Mouse (Mus musculus) leukemia stem cell, adult 10-12 weeks (primary cell): ENCODE data around the gene Olfr190. TPM values are rescaled to one million over a fixed set of nuclear protein-coding genes. Genes with fewer than 3 reads are reported as not detected.

ENCODE experiments used
- polyA plus RNA-seq: library from polyadenylated mRNA; stranded (reverse); fragments of >175 nt; gene quantifications from 2 replicates; pipeline ENCODE4 v1.2.3, GENCODE M21; 2012; ENCODE audit warnings: low replicate concordance

The Olfr190 gene
- not detected in 2 replicates for polyA plus RNA-seq

GRCm38 (mm10) chr16:59077905-59078304 lies at the start of gene Olfr190:
TSS of gene Olfr190 (minus strand) at chr16:59078005.

GRCm38 (mm10) chr16:59120969-59121368 lies 43.2 kb upstream of the Olfr190 start, which contains the start of gene Olfr194:
TSS of gene Olfr194 (minus strand) at chr16:59121069.

GRCm38 (mm10) chr16:59111781-59112180 lies 34.0 kb upstream of the Olfr190 start, which contains the start of gene Olfr193:
TSS of gene Olfr193 (minus strand) at chr16:59111881.

GRCm38 (mm10) chr16:59089722-59090121 lies 11.9 kb upstream of the Olfr190 start, which contains the start of gene Olfr191:
TSS of gene Olfr191 (minus strand) at chr16:59089822.

GRCm38 (mm10) chr16:59039710-59040109 lies 38.1 kb downstream of the Olfr190 start, which contains the start of gene Olfr187:
TSS of gene Olfr187 (minus strand) at chr16:59039767.

GRCm38 (mm10) chr16:59030191-59030590 lies 47.6 kb downstream of the Olfr190 start, which contains the start of gene Olfr186:
TSS of gene Olfr186 (minus strand) at chr16:59030291.

Other genes starting within 250 kb of the Olfr190 start
- gene Olfr177, start 203.2 kb downstream of the Olfr190 start, polyA plus RNA-seq = not detected in 2 replicates
- gene Olfr178, start 185.9 kb downstream of the Olfr190 start, polyA plus RNA-seq = not detected in 2 replicates
- not detected in 2 replicates for gene Olfr181, start 149.2 kb downstream of the Olfr190 start, polyA plus RNA-seq
- gene Olfr180, start 148.6 kb downstream of the Olfr190 start, polyA plus RNA-seq = not detected in 2 replicates
- not detected in 2 replicates for gene Olfr183, start 82.6 kb downstream of the Olfr190 start, polyA plus RNA-seq
- not detected in 2 replicates for gene Olfr186, start 47.7 kb downstream of the Olfr190 start, polyA plus RNA-seq
- not detected in 2 replicates for gene Olfr187, start 38.2 kb downstream of the Olfr190 start, polyA plus RNA-seq
- not detected in 2 replicates for gene Olfr191, start 11.8 kb upstream of the Olfr190 start, polyA plus RNA-seq
- gene Olfr193, start 33.9 kb upstream of the Olfr190 start, polyA plus RNA-seq = not detected in 2 replicates
- gene Olfr194, start 43.1 kb upstream of the Olfr190 start, polyA plus RNA-seq = not detected in 2 replicates
- not detected in 2 replicates for gene Olfr195, start 69.0 kb upstream of the Olfr190 start, polyA plus RNA-seq
- 0.14 TPM in 1 of 2 replicates, not detected in the other for gene Olfr196, start 92.4 kb upstream of the Olfr190 start, polyA plus RNA-seq
- not detected in 2 replicates for gene Olfr198, start 125.5 kb upstream of the Olfr190 start, polyA plus RNA-seq
- gene Olfr199, start 141.8 kb upstream of the Olfr190 start, polyA plus RNA-seq = not detected in 2 replicates
- not detected in 2 replicates for gene Olfr201, start 194.6 kb upstream of the Olfr190 start, polyA plus RNA-seq
- gene Olfr202, start 208.8 kb upstream of the Olfr190 start, polyA plus RNA-seq = not detected in 2 replicates
- gene Olfr203, start 220.9 kb upstream of the Olfr190 start, polyA plus RNA-seq = not detected in 2 replicates
- not detected in 2 replicates for gene Olfr204, start 240.2 kb upstream of the Olfr190 start, polyA plus RNA-seq